Mouse (Mus musculus): ENCODE data around the gene AL732309.1. TPM values are rescaled to one million over a fixed set of nuclear protein-coding genes. Genes with fewer than 3 reads are reported as not detected.

Gene AL732309.1
- polyA plus RNA-seq (2017; shearing (Covaris generic)): 5.2 TPM

GRCm38 (mm10) chr2:25246183-25247072 is at the start of gene AL732309.1:
AL732309.1 (minus strand) TSS chr2:25246863.

GRCm38 (mm10) chr2:25289651-25290050 is 43.0 kb upstream of the AL732309.1 start, which contains the start of gene Lrrc26:
Lrrc26 (plus strand) TSS chr2:25289915.

GRCm38 (mm10) chr2:25287927-25288649 is 41.4 kb upstream of the AL732309.1 start, which contains the start of gene Tmem210:
Tmem210 (plus strand) TSS chr2:25288145.

GRCm38 (mm10) chr2:25271827-25272511 is 25.3 kb upstream of the AL732309.1 start, which contains the start of the genes Ssna1 and Anapc2:
Ssna1 (minus strand) TSS chr2:25272438.
Anapc2 (plus strand) TSS chr2:25272478.

GRCm38 (mm10) chr2:25262291-25262767 is 15.7 kb upstream of the AL732309.1 start, which contains the start of gene Tprn:
Tprn (plus strand) TSS chr2:25262618.

GRCm38 (mm10) chr2:25255284-25255779 is 8.7 kb upstream of the AL732309.1 start, which contains the start of gene Tmem203:
Tmem203 (plus strand) TSS chr2:25255439.

GRCm38 (mm10) chr2:25242101-25242506 is 4.6 kb downstream of the AL732309.1 start, which contains the start of the genes Rnf208 and Cysrt1:
Rnf208 (plus strand) TSS chr2:25242255.
Cysrt1 (minus strand) TSS chr2:25242452.

GRCm38 (mm10) chr2:25236614-25237013 is 10.0 kb downstream of the AL732309.1 start, which contains the start of gene Rnf224:
Rnf224 (minus strand) TSS chr2:25236787.

GRCm38 (mm10) chr2:25234050-25234449 is 12.6 kb downstream of the AL732309.1 start, which contains the start of gene Slc34a3:
Slc34a3 (minus strand) TSS chr2:25234364.

GRCm38 (mm10) chr2:25224492-25224765 is 22.2 kb downstream of the AL732309.1 start, which contains the start of gene Tubb4b:
Tubb4b (minus strand) TSS chr2:25224702.

GRCm38 (mm10) chr2:25218445-25218844 is 28.2 kb downstream of the AL732309.1 start, which contains the start of gene Fam166a:
Fam166a (plus strand) TSS chr2:25218745.

GRCm38 (mm10) chr2:25214444-25214843 is 32.2 kb downstream of the AL732309.1 start, which contains the start of gene Stpg3:
Stpg3 (minus strand) TSS chr2:25214637.

GRCm38 (mm10) chr2:25211121-25211670 is 35.5 kb downstream of the AL732309.1 start, which contains the start of gene Nelfb:
Nelfb (minus strand) TSS chr2:25211489.

GRCm38 (mm10) chr2:25196172-25196954 is 50.3 kb downstream of the AL732309.1 start, which contains the start of gene Tor4a:
Tor4a (minus strand) TSS chr2:25196886.

Other genes starting within 250 kb of the AL732309.1 start
- 26.2 TPM for gene Nsmf, start 192.5 kb downstream of the AL732309.1 start, polyA plus RNA-seq (2017; shearing (Covaris generic))
- gene Entpd8, start 166.6 kb downstream of the AL732309.1 start, polyA plus RNA-seq (2017; shearing (Covaris generic)): not detected
- 0.24 TPM for gene Noxa1, start 151.7 kb downstream of the AL732309.1 start, polyA plus RNA-seq (2017; shearing (Covaris generic))
- gene Nrarp, start 66.1 kb downstream of the AL732309.1 start, polyA plus RNA-seq (2017; shearing (Covaris generic)): 8.6 TPM
- 32.6 TPM for gene Tor4a, start 50.0 kb downstream of the AL732309.1 start, polyA plus RNA-seq (2017; shearing (Covaris generic))
- gene Nelfb, start 35.4 kb downstream of the AL732309.1 start, polyA plus RNA-seq (2017; shearing (Covaris generic)): 86.6 TPM
- 0.68 TPM for gene Stpg3, start 32.2 kb downstream of the AL732309.1 start, polyA plus RNA-seq (2017; shearing (Covaris generic))
- not detected for gene Fam166a, start 28.1 kb downstream of the AL732309.1 start, polyA plus RNA-seq (2017; shearing (Covaris generic))
- 119 TPM for gene Tubb4b, start 22.2 kb downstream of the AL732309.1 start, polyA plus RNA-seq (2017; shearing (Covaris generic))
- gene Slc34a3, start 12.5 kb downstream of the AL732309.1 start, polyA plus RNA-seq (2017; shearing (Covaris generic)): not detected
- not detected for gene Rnf224, start 10.1 kb downstream of the AL732309.1 start, polyA plus RNA-seq (2017; shearing (Covaris generic))
- gene Rnf208, start 4.6 kb downstream of the AL732309.1 start, polyA plus RNA-seq (2017; shearing (Covaris generic)): not detected
- gene Cysrt1, start 4.4 kb downstream of the AL732309.1 start, polyA plus RNA-seq (2017; shearing (Covaris generic)): not detected
- gene Tmem203, start 8.6 kb upstream of the AL732309.1 start, polyA plus RNA-seq (2017; shearing (Covaris generic)): 13.5 TPM
- gene Tprn, start 15.8 kb upstream of the AL732309.1 start, polyA plus RNA-seq (2017; shearing (Covaris generic)): 25.6 TPM
- gene Ssna1, start 25.6 kb upstream of the AL732309.1 start, polyA plus RNA-seq (2017; shearing (Covaris generic)): 64.4 TPM
- 76.4 TPM for gene Anapc2, start 25.6 kb upstream of the AL732309.1 start, polyA plus RNA-seq (2017; shearing (Covaris generic))
- 0.91 TPM for gene Tmem210, start 41.3 kb upstream of the AL732309.1 start, polyA plus RNA-seq (2017; shearing (Covaris generic))
- gene Lrrc26, start 43.1 kb upstream of the AL732309.1 start, polyA plus RNA-seq (2017; shearing (Covaris generic)): not detected
- not detected for gene Grin1, start 72.3 kb upstream of the AL732309.1 start, polyA plus RNA-seq (2017; shearing (Covaris generic))
- gene Man1b1, start 85.5 kb upstream of the AL732309.1 start, polyA plus RNA-seq (2017; shearing (Covaris generic)): 25.5 TPM
- 12.7 TPM for gene Dpp7, start 109.5 kb upstream of the AL732309.1 start, polyA plus RNA-seq (2017; shearing (Covaris generic))
- gene Uap1l1, start 118.8 kb upstream of the AL732309.1 start, polyA plus RNA-seq (2017; shearing (Covaris generic)): 23.4 TPM
- gene Sapcd2, start 125.5 kb upstream of the AL732309.1 start, polyA plus RNA-seq (2017; shearing (Covaris generic)): not detected
- gene Entpd2, start 149.0 kb upstream of the AL732309.1 start, polyA plus RNA-seq (2017; shearing (Covaris generic)): not detected
- gene Npdc1, start 152.5 kb upstream of the AL732309.1 start, polyA plus RNA-seq (2017; shearing (Covaris generic)): 2.1 TPM
- 0.26 TPM for gene Fut7, start 176.4 kb upstream of the AL732309.1 start, polyA plus RNA-seq (2017; shearing (Covaris generic))
- gene Abca2, start 181.8 kb upstream of the AL732309.1 start, polyA plus RNA-seq (2017; shearing (Covaris generic)): 51.3 TPM
- gene Clic3, start 210.0 kb upstream of the AL732309.1 start, polyA plus RNA-seq (2017; shearing (Covaris generic)): 1.0 TPM
- gene Paxx, start 214.2 kb upstream of the AL732309.1 start, polyA plus RNA-seq (2017; shearing (Covaris generic)): 50.2 TPM
- gene Ptgds, start 223.2 kb upstream of the AL732309.1 start, polyA plus RNA-seq (2017; shearing (Covaris generic)): not detected
- gene Lcn12, start 247.0 kb upstream of the AL732309.1 start, polyA plus RNA-seq (2017; shearing (Covaris generic)): not detected

Measured in effector memory CD4-positive, alpha-beta T cell, adult 7 months (primary cell).